In genomic region chr19:40310410-40311130, GRCm38 (mm10) we compare ENCODE assay signal across 25 mouse cellular contexts. TPM values are rescaled to one million over a fixed set of nuclear protein-coding genes. Genes with fewer than 3 reads are reported as not detected.
A peak's percentile ranks its signal among the peaks of the same experiment; 100 is the strongest.
DNase-seq lines count a peak whose midpoint lies in the region; ATAC-seq and TF ChIP-seq lines count a peak whose summit lies in the region.
"Had no signal": no experiment of that assay in that cellular context is flagged by ENCODE, and none has a peak within 500 bp of the region (broad histone marks: within the 10 kb centered on the region; RNA-seq: fewer than 3 reads in every experiment).

No protein-coding gene starts in this region.

- WGBS in embryonic facial prominence, embryonic 15.5 days, result 88% methylated on average over 15 of the region's 15 CpGs
- WGBS in embryonic facial prominence, embryonic 10.5 days, result 88% methylated on average over 15 of the region's 15 CpGs
- 82% methylated on average over 15 of the region's 15 CpGs for WGBS in kidney, embryonic 15.5 days
- WGBS in kidney, embryonic 14.5 days, result 84% methylated on average over 15 of the region's 15 CpGs
- 78% methylated on average over 15 of the region's 15 CpGs for WGBS in kidney, postnatal 0 days

- no peak overlapping the region for H3K4me3 ChIP-seq in embryonic facial prominence, embryonic 15.5 days (replicated peaks)
- H3K4me3 ChIP-seq in embryonic facial prominence, embryonic 10.5 days, result no peak overlapping the region
- no peak overlapping the region for H3K4me3 ChIP-seq in kidney, embryonic 15.5 days (replicated peaks)
- H3K4me3 ChIP-seq in kidney, embryonic 14.5 days (ENCODE audit: low read length), result no peak overlapping the region
- H3K4me3 ChIP-seq in kidney, postnatal 0 days (replicated peaks; ENCODE audit: low read depth, low read length), result no peak overlapping the region
- H3K4me3 ChIP-seq in megakaryocyte, embryonic 14.5 days (replicated peaks), result peak overlapping the region; percentile 64
- H3K4me3 ChIP-seq: embryonic facial prominence, embryonic 13.5 days; forebrain, embryonic 13.5 days; forebrain, embryonic 15.5 days had no signal

- H3K36me3 ChIP-seq in embryonic facial prominence, embryonic 15.5 days, result no peaks in the 10 kb centered on the region
- peaks cover 12% of the 10 kb centered on the region; the same call in 1 of the 2 replicates for H3K36me3 ChIP-seq in embryonic facial prominence, embryonic 10.5 days (replicated peaks)
- H3K36me3 ChIP-seq in kidney, embryonic 15.5 days, result peaks cover 7% of the 10 kb centered on the region; the same call in 1 of the 2 replicates
- H3K36me3 ChIP-seq in kidney, embryonic 14.5 days (ENCODE audit: control insufficient read depth, insufficient read depth, low read length), result no peaks in the 10 kb centered on the region; the same call in 1 of the 2 replicates
- H3K36me3 ChIP-seq in kidney, postnatal 0 days (ENCODE audit: insufficient read depth, low read length), result 0 out of 2 replicates have a peak, but pooled peaks cover 13% of the 10 kb centered on the region
- H3K36me3 ChIP-seq in megakaryocyte, embryonic 14.5 days (replicated peaks; ENCODE audit: low read length), result peaks cover 7% of the 10 kb centered on the region

- no peak for TF ChIP-seq CTCF in kidney, postnatal 0 days (IDR thresholded peaks at IDR 0.05; ENCODE audit: low read depth)

- DNase-seq in embryonic facial prominence, embryonic 10.5 days (ENCODE audit: low spot score), result no peak
- no peak for DNase-seq in kidney, postnatal 0 days (ENCODE audit: low spot score)
- no peak for DNase-seq in kidney, postnatal 36 days
- DNase-seq: adrenal gland, adult 8-10 months; adrenal gland, postnatal 14 days; adrenal gland, postnatal 36 days; B cell, adult 2 months; cerebellum, adult 11-12 months; cerebellum, adult 2 months; cerebellum, adult 9-10 months; cerebellum, postnatal 10 days; cerebellum, postnatal 25 days had no signal

- H3K4me2 ChIP-seq in embryonic facial prominence, embryonic 15.5 days (replicated peaks), result no peak overlapping the region
- no peak overlapping the region for H3K4me2 ChIP-seq in kidney, embryonic 15.5 days
- no peak overlapping the region for H3K4me2 ChIP-seq in kidney, embryonic 14.5 days (replicated peaks; ENCODE audit: low read depth, low read length)
- H3K4me2 ChIP-seq in kidney, postnatal 0 days (ENCODE audit: low read length), result no peak overlapping the region
- H3K4me2 ChIP-seq: embryonic facial prominence, embryonic 13.5 days; forebrain, embryonic 13.5 days; forebrain, embryonic 15.5 days had no signal

- H3K9ac ChIP-seq in embryonic facial prominence, embryonic 15.5 days, result no peak overlapping the region
- no peak overlapping the region for H3K9ac ChIP-seq in kidney, embryonic 15.5 days
- H3K9ac ChIP-seq in kidney, embryonic 14.5 days (ENCODE audit: low read depth, low read length), result no peak overlapping the region
- no peak overlapping the region for H3K9ac ChIP-seq in kidney, postnatal 0 days (ENCODE audit: low read depth, low read length)
- H3K9ac ChIP-seq: embryonic facial prominence, embryonic 13.5 days; forebrain, embryonic 13.5 days; forebrain, embryonic 15.5 days had no signal

- no peaks in the 10 kb centered on the region for H3K27me3 ChIP-seq in embryonic facial prominence, embryonic 15.5 days
- H3K27me3 ChIP-seq in embryonic facial prominence, embryonic 10.5 days (replicated peaks; ENCODE audit: low read depth, poor library complexity, severe bottlenecking), result no peaks in the 10 kb centered on the region
- no peaks in the 10 kb centered on the region for H3K27me3 ChIP-seq in kidney, embryonic 15.5 days
- H3K27me3 ChIP-seq in kidney, embryonic 14.5 days (ENCODE audit: control insufficient read depth, insufficient read depth, low read length), result no peaks in the 10 kb centered on the region
- no peaks in the 10 kb centered on the region for H3K27me3 ChIP-seq in kidney, postnatal 0 days (ENCODE audit: insufficient read depth, low read length)
- H3K27me3 ChIP-seq in megakaryocyte, embryonic 14.5 days (replicated peaks), result peaks cover 7% of the 10 kb centered on the region
- H3K27me3 ChIP-seq: CH12.LX; embryonic facial prominence, embryonic 13.5 days; forebrain, embryonic 13.5 days; forebrain, embryonic 15.5 days; Patski had no signal

- peak; percentile 71; the same call in 1 of the 2 replicates for ATAC-seq in embryonic facial prominence, embryonic 15.5 days (ENCODE audit: insufficient number of reproducible peaks, low FRiP score, low TSS enrichment, low read depth)
- 0 out of 2 replicates have a peak, but pooled peaks have one; percentile 49 for ATAC-seq in kidney, embryonic 15.5 days (replicated peaks; ENCODE audit: low FRiP score)
- ATAC-seq in kidney, embryonic 14.5 days (ENCODE audit: low FRiP score, low TSS enrichment), result no peak
- ATAC-seq in kidney, postnatal 0 days (replicated peaks; ENCODE audit: low FRiP score, low read depth), result 0 out of 2 replicates have a peak, but pooled peaks have one; percentile 23
- no peak for ATAC-seq in megakaryocyte, adult 5-6 weeks (ENCODE audit: poor library complexity, severe bottlenecking)
- ATAC-seq: activated CD4-positive, CD25-positive, alpha-beta regulatory T cell, adult 4 months; CD4-positive, CD25-positive, alpha-beta regulatory T cell, adult 4 months; forebrain, embryonic 13.5 days; forebrain, embryonic 15.5 days; Patski had no signal

- no peak overlapping the region for H3K27ac ChIP-seq in embryonic facial prominence, embryonic 15.5 days (replicated peaks)
- H3K27ac ChIP-seq in embryonic facial prominence, embryonic 10.5 days (replicated peaks), result no peak overlapping the region
- no peak overlapping the region for H3K27ac ChIP-seq in kidney, embryonic 15.5 days
- no peak overlapping the region for H3K27ac ChIP-seq in kidney, embryonic 14.5 days (ENCODE audit: low read depth, low read length)
- no peak overlapping the region for H3K27ac ChIP-seq in kidney, postnatal 0 days
- H3K27ac ChIP-seq: embryonic facial prominence, embryonic 13.5 days; forebrain, embryonic 13.5 days; forebrain, embryonic 15.5 days had no signal

- no peaks in the 10 kb centered on the region for H3K4me1 ChIP-seq in embryonic facial prominence, embryonic 15.5 days
- peaks cover 15% of the 10 kb centered on the region for H3K4me1 ChIP-seq in embryonic facial prominence, embryonic 10.5 days
- H3K4me1 ChIP-seq in kidney, embryonic 15.5 days, result 0 out of 2 replicates have a peak, but pooled peaks cover 3% of the 10 kb centered on the region
- H3K4me1 ChIP-seq in kidney, embryonic 14.5 days (ENCODE audit: control insufficient read depth, insufficient read depth, low read length), result no peaks in the 10 kb centered on the region
- H3K4me1 ChIP-seq in kidney, postnatal 0 days (replicated peaks; ENCODE audit: insufficient read depth, low read length), result no peaks in the 10 kb centered on the region
- H3K4me1 ChIP-seq in megakaryocyte, embryonic 14.5 days, result peaks cover 31% of the 10 kb centered on the region
- H3K4me1 ChIP-seq: embryonic facial prominence, embryonic 13.5 days; forebrain, embryonic 13.5 days; forebrain, embryonic 15.5 days had no signal

- no peaks in the 10 kb centered on the region for H3K9me3 ChIP-seq in embryonic facial prominence, embryonic 15.5 days (replicated peaks)
- no peaks in the 10 kb centered on the region for H3K9me3 ChIP-seq in embryonic facial prominence, embryonic 10.5 days
- no peaks in the 10 kb centered on the region for H3K9me3 ChIP-seq in kidney, embryonic 15.5 days (replicated peaks)
- no peaks in the 10 kb centered on the region for H3K9me3 ChIP-seq in kidney, embryonic 14.5 days (ENCODE audit: control insufficient read depth, low read length)
- H3K9me3 ChIP-seq in kidney, postnatal 0 days (replicated peaks; ENCODE audit: low read length), result no peaks in the 10 kb centered on the region
- H3K9me3 ChIP-seq in megakaryocyte, embryonic 14.5 days, result no peaks in the 10 kb centered on the region
- H3K9me3 ChIP-seq: embryonic facial prominence, embryonic 13.5 days; forebrain, embryonic 13.5 days; forebrain, embryonic 15.5 days; G1E had no signal

RNA-seq across cellular contexts. Expression of gene Pdlim1, which starts 38.9 kb away (rescaled TPM):
- 151 and 164 TPM in 2 replicates for polyA plus RNA-seq in embryonic facial prominence, embryonic 15.5 days (2015; fragmentation: Nextera tagmentation; extraction: Ambion mirVana)
- polyA plus RNA-seq in embryonic facial prominence, embryonic 10.5 days (2016; fragmentation: Nextera tagmentation; extraction: Ambion mirVana), result 122 and 133 TPM in 2 replicates
- 38.4 and 38.9 TPM in 2 replicates for polyA plus RNA-seq in kidney, embryonic 15.5 days (2015; fragmentation: Nextera tagmentation; extraction: Ambion mirVana)
- polyA plus RNA-seq in kidney, embryonic 14.5 days (2014; fragmentation: Nextera tagmentation; extraction: Ambion mirVana), result 28.6 and 30.8 TPM in 2 replicates
- 34.4 and 40.0 TPM in 2 replicates for polyA plus RNA-seq in kidney, postnatal 0 days (2015; fragmentation: Nextera tagmentation; extraction: Ambion mirVana)
- 77.9 and 155 TPM in 2 replicates for polyA plus RNA-seq in megakaryocyte, embryonic 14.5 days (2012; ENCODE audit: insufficient read depth, low replicate concordance)
- total RNA-seq in megakaryocyte, adult 5-6 weeks (2015), result 163 and 177 TPM in 2 replicates
- 87.9 and 88.3 TPM in 2 replicates for total RNA-seq in megakaryocyte, adult 5-6 weeks (2017)
- polyA plus RNA-seq: G1E had no signal

Comparison
In these comparisons a context has a peak if more than half of its experiments do, and no peak if none do; other contexts are left out.
1. ATAC-seq: peak in embryonic facial prominence, embryonic 15.5 days (single experiment), kidney, embryonic 15.5 days (single experiment) and kidney, postnatal 0 days (single experiment); none in kidney, embryonic 14.5 days (single experiment) and megakaryocyte, adult 5-6 weeks (single experiment).